Mouse (Mus musculus): ENCODE measurements around the gene Slc9a9. TPM values are rescaled to one million over a fixed set of nuclear protein-coding genes. Genes with fewer than 3 reads are reported as not detected.

Slc9a9 gene
- total and polyA plus RNA-seq, 3 experiments: 0.46 to 0.71 TPM; not detected in 1

DNA sequence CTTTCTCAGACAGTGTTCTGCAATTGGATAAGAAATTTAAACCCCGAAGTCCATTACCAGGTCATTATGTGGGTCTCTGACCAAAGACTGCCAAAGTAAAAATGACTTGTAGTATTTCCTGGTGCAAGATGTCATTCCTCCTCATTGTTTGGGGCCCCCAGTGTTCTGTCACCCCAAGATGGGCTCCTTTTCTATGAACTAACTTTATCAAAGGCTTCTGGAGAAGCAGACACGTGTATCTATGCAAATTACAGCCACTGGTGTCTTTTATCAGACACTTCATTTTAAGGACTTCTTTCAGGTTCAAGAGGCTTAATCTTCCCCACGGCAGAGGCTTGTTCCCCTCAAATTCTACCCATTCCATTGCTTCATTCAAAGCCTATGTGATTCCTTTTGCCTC is 593.1 kb downstream of the Slc9a9 start:
- H3K27ac ChIP-seq (ENCODE audit: control insufficient read depth, low read depth, low read length): no peak overlapping the region
- no peak for DNase-seq (ENCODE audit: low read depth, low spot score)
- H3K9ac ChIP-seq (ENCODE audit: control insufficient read depth, low read depth, low read length, poor library complexity, severe bottlenecking): no peak overlapping the region
- H3K27me3 ChIP-seq (ENCODE audit: control insufficient read depth in 1 of 2, insufficient read depth in 2 of 2, low read length in 2 of 2): no peaks in the 10 kb centered on the region
- no peaks in the 10 kb centered on the region for H3K79me2 ChIP-seq (ENCODE audit: control insufficient read depth, insufficient read depth, low read length, poor library complexity)
- no peaks in the 10 kb centered on the region for H3K36me3 ChIP-seq (ENCODE audit: control insufficient read depth in 1 of 2, insufficient read depth in 2 of 2, low read length in 2 of 2)
- no peaks in the 10 kb centered on the region for H3K9me3 ChIP-seq (replicated peaks; ENCODE audit: insufficient read depth, low read length)
- H3K4me1 ChIP-seq (ENCODE audit: control insufficient read depth in 1 of 2, insufficient read depth in 2 of 2, low read length in 2 of 2): no peaks in the 10 kb centered on the region
- TF ChIP-seq MAFK (IDR thresholded peaks at IDR 0.05; ENCODE audit: borderline replicate concordance, low read depth, low read length) (no peak), MAX (IDR thresholded peaks at IDR 0.05; ENCODE audit: low read length) (no peak), SMC3 (IDR thresholded peaks at IDR 0.05; ENCODE audit: low read depth, low read length) (no peak), TAL1 (IDR thresholded peaks at IDR 0.05; ENCODE audit: low read length) (no peak), USF2 (IDR thresholded peaks at IDR 0.05; ENCODE audit: borderline replicate concordance in 1 of 2, insufficient read depth in 1 of 2, low read depth in 1 of 2, low read length in 2 of 2) (no peak), POLR2A (IDR thresholded peaks at IDR 0.05; ENCODE audit: control insufficient read depth in 1 of 2, insufficient read depth in 1 of 2, low read depth in 1 of 2, low read length in 2 of 2, poor library complexity in 1 of 2) (no peak), MYC (IDR thresholded peaks at IDR 0.05; ENCODE audit: low read depth, low read length) (no peak), HCFC1 (IDR thresholded peaks at IDR 0.05; ENCODE audit: low read depth, low read length) (no peak), TBP (IDR thresholded peaks at IDR 0.05; ENCODE audit: low read depth, low read length) (no peak), POLR2AphosphoS2 (IDR thresholded peaks at IDR 0.05; ENCODE audit: low read length) (no peak), MAZ (IDR thresholded peaks at IDR 0.05; ENCODE audit: low read depth, low read length) (no peak), ZKSCAN1 (IDR thresholded peaks at IDR 0.05; ENCODE audit: low read depth, low read length) (no peak), ZNF384 (IDR thresholded peaks at IDR 0.05; ENCODE audit: low read depth, low read length) (no peak), RCOR1 (IDR thresholded peaks at IDR 0.05; ENCODE audit: low read depth, low read length) (no peak), MEF2A (IDR thresholded peaks at IDR 0.05; ENCODE audit: extremely low read depth, insufficient replicate concordance, low read depth, low read length, poor library complexity, severe bottlenecking) (no peak)
- H3K4me3 ChIP-seq (ENCODE audit: control insufficient read depth in 1 of 2, insufficient read depth in 1 of 2, low read depth in 2 of 2, low read length in 2 of 2): no peak overlapping the region

DNA sequence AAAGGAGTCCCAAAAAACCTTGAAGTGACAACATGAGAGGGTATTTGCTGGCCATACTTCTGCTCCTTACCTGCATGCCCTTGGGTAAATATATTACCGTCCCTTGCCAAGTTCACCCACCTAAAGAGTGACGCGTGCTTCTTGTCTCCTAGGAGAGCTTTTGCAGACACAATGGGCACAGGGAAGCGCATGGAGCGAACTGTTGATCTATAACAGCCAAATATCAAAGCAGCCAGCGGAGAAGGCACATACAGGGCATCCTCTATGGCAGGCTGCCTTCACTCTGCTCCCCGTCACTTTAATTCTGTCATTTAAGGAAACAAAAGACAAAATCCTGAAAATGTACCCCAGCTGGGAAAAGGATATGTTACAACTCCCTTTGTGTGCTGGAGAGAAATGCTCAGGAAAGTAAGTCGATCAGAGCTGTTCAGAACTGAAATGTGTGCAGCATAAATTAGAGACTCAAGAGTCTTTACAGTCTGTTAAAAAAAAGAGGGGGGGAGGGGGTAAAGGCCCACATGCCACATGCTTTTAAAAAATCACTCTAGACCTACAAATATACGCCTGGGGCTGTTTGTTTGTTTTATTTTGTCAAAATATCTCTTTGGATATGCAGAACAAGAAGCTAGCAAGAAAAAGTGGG is 594.3 kb downstream of the Slc9a9 start:
- Histone ChIP-seq H3K9me3 (replicated peaks; ENCODE audit: insufficient read depth, low read length) (no peaks in the 10 kb centered on the region), H3K27me3 (ENCODE audit: control insufficient read depth in 1 of 2, insufficient read depth in 2 of 2, low read length in 2 of 2) (no peaks in the 10 kb centered on the region), H3K4me1 (ENCODE audit: control insufficient read depth in 1 of 2, insufficient read depth in 2 of 2, low read length in 2 of 2) (no peaks in the 10 kb centered on the region), H3K4me3 (ENCODE audit: control insufficient read depth in 1 of 2, insufficient read depth in 1 of 2, low read depth in 2 of 2, low read length in 2 of 2) (no peak overlapping the region), H3K27ac (ENCODE audit: control insufficient read depth, low read depth, low read length) (no peak overlapping the region), H3K79me2 (ENCODE audit: control insufficient read depth, insufficient read depth, low read length, poor library complexity) (no peaks in the 10 kb centered on the region), H3K9ac (ENCODE audit: control insufficient read depth, low read depth, low read length, poor library complexity, severe bottlenecking) (no peak overlapping the region), H3K36me3 (ENCODE audit: control insufficient read depth in 1 of 2, insufficient read depth in 2 of 2, low read length in 2 of 2) (no peaks in the 10 kb centered on the region)
- no peak for TF ChIP-seq UBTF (IDR thresholded peaks at IDR 0.05; ENCODE audit: borderline replicate concordance, insufficient read depth, low read depth, low read length)
- DNase-seq (ENCODE audit: low read depth, low spot score): no peak

All from MEL (cell line).